Mouse (Mus musculus) brain, embryonic 18.5 days (tissue): ENCODE measurements around the gene Pctp.
A peak's percentile ranks its signal among the peaks of the same experiment; 100 is the strongest.

Experiments
- DNase-seq: peaks from one replicate; pipeline ENCODE4 v3.0.0-alpha.2; 2012; ENCODE audit warnings: low read depth, low spot score

Gene Pctp

DNA sequence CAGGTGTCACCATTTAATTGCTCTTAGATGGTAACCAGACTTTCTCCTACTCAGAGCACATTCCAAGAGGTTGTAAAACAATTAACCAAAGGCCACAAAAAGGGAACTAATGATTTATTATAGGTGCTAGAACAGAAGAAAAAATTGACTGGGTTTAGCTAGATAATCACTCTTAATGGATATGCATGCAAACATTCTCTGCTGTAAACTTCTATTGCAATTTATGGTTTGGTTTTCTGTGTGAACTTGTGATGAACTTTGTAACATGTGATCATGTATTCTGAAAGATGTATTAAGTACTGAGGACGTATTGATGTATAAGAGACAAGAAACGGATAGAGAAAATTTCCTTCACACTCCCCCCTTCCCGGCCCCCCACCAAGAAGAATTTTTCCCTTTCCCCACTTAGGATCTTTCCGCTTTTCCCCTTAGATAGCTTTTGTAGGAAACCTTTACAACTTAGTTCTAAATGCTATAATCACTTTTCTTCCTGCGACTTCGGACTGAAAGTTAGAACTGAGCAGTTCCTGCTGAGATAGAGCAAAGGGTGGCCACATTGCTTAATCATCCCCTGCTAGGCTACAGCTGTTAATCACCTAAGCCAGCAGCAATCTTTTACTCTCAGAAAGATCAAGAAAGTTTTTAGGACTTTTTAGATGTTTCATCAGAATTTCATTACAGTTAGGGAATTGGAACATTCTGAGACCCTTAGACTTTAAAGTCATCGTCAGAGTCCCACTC lies 5.3 kb upstream of the Pctp start:
- DNase-seq = no peak

DNA sequence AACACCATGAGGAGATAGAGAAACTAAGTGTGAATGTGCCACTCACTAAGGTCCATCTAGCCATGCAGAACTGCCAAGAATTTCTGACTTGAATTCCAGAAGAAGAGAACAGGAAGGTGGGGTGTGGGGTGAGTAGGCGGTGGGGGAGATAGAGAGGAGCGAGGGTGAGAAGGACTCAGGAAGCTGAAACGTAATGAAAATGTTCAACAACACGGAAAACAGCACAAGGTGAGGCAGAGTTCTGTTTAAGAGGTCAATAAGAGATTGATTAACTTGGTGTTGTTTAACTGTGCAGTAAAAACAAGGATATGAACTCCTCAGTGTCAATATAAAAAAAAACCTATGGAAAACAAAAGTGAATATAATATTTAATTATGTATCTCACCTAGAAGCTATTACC lies 3.4 kb upstream of the Pctp start:
- no peak for DNase-seq

DNA sequence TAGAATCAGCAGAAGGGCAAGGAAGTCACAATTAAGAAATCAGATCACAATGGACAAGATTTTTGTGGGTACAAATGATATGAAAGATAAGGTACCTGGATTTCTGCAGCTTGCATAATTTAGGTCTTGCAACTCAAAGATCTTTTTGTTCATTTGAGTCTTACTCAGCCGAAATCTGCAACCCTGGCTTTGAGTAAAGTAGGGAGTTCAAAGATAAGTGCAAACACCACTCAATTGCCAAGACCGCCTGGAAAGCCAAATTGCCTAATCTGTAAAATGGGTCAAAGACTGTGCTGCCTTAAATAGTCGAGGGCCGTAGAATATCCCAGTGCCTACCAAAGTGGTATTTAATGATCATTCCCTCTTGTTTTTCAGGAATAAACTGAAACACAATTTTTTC lies 692 bp upstream of the Pctp start:
- DNase-seq = no peak

DNA sequence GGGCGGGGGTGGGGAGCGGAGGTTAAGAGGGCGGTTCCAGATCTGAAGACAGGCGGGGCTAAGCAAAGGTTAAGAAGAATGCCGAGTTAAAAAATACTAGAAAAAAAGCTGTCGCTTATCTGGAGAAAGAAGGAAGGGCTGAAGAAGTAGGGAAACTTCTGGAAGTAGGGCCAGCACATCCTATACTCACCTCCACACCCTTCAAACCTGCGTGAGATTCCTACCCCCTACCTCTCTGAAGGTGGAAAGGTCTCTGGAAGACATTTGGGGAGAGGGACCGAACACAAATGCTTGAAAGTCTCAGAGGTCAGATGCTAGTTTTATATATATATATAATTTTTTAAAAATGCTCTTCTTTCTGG lies 274 bp upstream of the Pctp start:
- no peak for DNase-seq

DNA sequence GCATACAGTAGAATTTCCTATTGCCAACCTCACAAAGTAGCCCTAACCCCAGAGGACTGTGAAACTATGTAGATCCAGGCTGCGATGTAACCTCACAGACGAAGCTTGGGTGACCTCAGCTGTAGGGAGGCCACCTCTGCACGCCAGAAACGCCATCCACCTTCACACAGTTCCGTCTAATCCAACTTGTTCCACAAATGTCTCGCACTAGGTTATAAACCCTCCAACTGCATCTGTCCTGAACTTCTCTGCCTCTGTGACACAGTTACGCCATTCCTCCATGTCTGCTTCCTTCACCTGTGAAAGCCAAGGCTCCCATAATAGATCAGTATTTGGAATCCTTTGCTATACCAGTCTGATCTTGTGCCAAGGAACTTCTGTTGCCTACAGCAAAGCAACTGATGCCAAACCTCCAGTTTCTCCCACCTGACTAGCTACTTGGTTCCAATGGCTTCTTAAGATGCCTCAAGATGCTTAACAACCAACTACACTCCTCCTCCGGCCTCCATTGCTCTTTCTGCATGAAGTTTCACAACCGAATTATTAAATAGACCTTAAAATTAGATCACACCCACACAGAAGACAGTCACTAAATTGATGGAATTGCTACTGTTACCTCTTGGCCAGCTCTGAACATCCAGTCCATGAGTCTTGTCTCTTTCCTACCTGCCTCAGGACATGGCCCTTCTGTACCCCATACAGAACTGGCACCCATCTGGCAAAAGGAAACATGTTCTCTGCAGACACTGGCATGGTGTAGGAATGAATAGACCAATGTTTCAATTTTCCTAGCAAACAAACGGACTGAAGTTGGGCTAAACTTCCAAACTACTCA lies 1.1 kb downstream of the Pctp start:
- no peak for DNase-seq

DNA sequence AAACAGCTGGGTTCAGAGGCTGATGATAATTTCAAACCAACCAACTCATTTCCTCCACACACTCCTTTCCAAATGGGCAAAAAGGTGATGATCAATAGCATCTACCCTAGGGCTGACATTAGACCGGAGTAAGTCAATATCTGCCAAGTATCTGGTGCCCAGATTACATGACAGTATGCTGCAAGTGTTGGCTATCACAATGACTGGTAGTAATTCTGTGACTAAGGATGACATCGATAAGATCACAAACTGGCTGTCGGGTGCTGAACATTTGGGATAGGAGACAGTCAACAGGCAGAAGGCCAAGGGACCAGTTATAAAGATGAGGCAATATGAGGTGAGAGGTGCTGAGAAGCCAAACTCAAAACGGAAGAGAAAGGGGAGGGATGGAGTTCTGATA lies 2.0 kb downstream of the Pctp start:
- DNase-seq = no peak

DNA sequence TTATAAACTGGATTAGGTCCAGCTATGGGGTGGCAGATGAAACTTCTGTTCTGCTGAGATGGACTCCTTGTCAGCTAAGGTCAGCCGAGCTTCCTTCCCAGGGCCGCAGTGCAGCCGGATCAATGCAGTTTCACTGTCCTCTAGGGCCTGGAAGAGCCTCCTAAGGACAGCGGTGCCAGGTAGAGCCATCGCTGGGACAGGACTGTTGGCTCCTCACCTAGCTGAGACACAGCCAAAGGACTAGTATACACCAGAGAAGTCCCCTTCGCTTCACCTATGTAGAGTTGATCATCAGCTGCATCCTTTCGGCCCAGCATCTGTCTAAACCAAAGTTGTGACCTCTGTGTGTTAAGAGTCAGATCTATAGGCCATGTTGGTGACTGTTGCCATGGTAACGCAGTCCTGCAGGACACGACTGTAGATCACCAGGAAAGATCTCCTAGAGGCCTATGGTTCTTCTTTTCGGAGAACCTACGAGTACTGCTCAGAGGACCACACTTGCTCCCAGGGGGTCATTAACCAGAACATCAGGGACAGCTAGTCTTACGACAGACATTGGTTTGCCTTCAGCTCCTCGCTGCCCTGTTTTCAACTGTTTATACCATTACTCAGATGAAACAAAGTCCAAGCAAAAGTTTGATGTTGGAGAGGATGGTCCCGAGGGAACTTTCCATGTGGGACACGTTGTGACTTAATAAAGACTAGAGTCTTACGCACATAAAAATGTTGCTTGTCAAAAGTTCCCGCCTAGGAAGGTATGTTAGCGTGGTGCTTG lies 3.5 kb downstream of the Pctp start:
- no peak for DNase-seq

DNA sequence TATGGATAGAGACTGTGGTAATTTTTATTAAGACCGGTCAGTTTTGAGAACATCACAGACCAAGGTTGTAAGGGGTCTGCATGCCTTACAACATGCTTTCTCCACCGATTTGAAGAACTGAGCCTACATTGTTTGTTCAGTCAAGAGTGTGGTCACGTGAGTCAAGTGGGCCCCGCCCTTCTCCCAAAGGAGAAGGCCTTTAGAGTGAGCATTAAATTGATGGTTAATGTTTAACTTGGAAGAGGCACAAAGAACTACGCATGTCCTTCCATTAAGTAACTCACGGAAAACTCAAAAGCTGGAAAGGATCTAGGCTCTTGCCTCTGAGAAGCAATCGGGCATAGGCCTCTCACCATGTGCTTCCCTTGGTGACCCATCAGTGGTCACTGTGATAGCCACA lies 5.8 kb downstream of the Pctp start:
- no peak for DNase-seq

DNA sequence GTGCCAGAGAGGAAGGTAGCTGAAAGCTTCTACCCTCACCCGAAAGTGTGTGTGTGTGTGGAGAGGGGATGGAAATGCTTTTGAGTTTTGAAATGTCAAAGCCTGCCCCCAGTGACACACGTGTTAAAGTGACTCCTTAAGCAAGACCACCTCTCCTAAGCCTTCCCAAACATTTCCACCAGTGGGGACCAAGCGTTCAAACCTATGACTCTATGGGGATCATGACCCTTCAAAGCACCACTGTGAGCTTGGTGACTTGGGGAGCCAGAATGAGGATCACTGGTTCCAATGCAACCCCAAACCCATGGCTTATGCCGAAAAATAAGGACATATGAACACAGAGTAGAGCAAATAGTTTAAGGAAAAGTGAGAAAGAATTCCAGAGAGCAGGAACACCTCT lies 6.3 kb downstream of the Pctp start:
- no peak for DNase-seq

DNA sequence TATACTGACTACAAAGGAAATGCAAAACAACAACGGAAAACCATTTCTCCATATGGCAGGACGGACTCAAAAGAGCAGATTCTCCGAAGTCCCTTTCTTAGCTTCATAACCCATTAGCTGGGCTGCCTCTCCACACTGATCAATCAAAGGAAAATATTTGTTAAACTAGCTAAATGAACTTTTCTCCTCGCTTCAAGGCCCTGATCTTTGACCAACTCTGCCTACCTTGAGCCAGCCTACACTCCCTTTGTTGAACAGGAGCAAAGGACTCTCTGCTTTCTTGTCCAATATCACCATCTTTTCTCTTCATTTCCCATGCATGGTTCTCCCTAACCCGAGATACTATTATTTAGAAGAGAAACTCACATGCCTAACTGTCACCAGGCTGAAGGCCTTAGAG lies 7.1 kb downstream of the Pctp start:
- DNase-seq = no peak

DNA sequence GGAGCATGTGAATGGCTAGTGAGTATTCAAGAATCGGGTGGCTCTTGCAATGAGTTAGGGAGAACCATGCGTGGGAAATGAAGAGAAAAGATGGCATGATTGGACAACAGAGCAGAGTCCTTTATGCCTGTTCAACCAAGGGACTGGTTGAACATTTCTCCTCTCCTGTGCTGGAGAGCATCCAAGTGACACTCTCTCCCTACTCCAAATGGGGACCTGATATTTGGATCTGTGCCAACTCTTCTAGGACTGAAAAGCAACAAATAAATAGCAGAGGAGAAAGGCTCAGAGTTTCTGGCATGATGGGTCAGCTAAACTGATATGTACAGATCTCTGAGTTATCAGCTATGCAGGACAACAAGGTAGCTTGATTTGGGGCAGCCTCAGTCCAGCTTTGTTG lies 8.0 kb downstream of the Pctp start:
- DNase-seq = no peak

DNA sequence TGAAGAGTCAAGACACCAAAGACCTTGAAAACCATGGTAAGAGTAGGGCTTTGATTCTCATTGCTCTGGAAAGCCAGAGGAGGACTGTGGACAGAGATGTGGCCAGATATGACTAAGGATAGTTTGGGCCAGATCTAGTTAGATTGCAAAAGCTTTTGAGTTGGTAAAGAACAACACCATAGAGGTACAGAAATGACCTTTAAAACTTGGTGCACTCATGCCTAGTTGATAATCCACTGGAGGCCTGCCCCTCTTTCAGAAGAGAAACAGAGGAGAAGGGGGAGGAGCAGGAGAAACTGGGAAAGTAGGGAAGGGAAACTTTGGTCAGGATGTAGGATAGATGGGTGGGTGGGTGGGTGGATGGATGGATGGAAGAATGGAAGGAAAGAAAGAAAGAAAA lies 11.0 kb downstream of the Pctp start:
- no peak for DNase-seq

DNA sequence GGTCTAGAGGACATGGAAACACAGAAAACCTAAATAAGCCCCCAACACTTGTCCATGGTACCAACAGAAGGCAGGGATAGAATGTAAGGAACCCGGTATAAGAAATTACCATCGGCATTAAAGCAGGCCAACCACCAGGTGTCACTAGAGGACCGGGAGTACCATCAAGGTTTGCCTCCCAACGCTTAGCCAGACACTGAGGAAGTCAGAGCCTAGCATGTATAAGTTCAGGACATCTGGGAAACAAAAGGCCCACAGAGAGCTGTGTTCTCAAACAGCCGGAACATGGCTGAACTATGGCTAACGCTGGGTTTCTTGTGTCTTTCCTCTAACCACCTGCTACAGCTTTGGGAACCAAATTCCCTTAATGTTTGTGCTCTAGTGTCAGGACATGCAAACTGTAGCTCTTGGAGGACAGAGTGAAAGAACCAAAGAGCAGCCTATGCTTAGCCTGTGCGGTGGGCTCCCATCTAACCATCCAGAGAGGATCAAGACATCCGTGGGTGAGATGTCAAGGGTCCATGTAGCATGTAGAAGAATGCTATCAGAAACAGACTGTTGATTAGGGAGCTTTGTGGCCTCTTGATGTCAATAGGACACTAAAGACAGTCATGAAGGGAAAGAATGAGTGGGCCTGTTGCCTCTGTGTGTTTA lies 13.6 kb downstream of the Pctp start:
- DNase-seq = peak; percentile 40

DNA sequence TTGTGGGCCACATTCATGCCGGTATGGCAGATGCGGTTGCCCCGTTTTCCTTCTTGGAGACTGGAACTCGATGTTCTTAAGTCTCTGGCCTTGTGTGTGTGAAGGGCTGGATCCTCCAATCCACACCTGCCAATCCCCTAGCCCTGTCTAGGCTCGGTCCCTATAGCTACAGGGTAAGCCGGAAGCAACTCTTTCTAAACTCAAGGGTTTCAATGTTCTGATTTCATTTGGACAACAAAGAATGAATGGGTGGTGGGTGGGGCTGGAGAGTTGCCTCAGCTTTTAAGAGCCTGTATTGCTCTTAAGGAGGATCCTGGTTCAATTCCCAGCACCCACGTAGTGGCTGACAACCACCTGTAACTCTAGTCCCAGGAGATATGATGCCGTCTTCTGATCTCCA lies 16.2 kb downstream of the Pctp start:
- DNase-seq = no peak

DNA sequence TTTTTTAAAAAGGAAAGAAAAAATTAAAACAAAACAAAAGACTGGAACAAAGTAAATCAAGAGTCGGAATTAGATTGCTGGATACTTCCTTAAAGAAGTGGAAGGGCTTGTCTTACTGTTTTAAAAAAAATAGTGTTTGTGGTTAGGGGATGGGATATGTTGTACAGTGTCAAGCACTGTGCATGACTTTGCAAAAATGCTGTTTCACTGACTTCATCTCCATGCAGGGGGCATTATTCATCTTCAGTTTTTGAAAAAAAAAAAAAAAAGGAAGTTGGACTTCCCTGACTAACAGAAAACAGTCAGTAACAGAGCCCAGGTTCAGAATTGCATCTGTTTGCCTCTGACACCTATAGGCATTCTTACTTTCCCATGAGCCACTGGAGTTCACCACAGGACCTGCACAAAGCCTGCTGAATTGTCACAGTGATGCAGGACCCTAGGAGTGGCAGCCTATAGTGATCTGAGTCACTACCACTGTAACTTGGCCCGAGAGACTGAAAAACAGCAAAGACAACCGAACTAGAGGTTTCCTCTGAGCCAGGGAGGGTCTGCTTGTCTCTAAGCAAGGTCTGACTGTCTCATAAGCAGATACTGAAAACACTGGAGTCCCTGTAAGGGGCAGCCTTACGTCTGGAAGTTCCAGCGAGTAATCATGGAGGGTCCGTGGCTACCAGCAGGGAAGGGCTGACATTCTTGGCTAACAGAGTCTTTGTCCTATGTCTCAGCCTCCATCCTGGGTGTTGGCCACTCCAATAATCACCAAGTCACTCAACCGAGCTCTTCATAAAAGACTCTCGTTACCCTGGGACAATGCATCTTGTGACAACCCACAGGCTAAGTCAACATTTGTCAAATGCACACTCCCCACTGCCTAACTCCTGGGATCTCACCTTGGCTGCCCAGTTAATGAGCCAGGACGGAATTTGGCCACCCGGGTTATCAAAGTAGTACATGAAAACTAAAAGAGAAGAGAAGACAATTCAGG lies 17.2 kb downstream of the Pctp start:
- no peak for DNase-seq

DNA sequence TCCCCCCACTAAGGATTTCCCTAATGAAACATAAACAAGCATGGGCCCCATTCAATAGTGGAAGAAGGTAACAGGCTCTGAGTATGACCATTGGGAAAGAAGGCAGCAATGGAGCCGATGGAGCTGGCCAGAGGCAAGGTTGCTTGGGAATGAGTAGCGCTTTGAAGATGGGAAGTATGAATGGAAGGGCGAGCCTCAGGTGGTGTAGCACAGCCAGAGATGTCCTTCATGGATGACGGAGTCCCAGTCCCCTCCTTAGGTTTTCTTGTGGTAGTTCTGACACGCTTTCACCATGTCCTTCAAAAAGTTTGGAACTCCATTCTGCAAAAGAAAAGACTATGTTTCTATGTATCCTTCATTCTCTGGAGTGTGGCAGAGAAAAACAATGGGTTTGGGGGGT lies 18.3 kb downstream of the Pctp start:
- no peak for DNase-seq

DNA sequence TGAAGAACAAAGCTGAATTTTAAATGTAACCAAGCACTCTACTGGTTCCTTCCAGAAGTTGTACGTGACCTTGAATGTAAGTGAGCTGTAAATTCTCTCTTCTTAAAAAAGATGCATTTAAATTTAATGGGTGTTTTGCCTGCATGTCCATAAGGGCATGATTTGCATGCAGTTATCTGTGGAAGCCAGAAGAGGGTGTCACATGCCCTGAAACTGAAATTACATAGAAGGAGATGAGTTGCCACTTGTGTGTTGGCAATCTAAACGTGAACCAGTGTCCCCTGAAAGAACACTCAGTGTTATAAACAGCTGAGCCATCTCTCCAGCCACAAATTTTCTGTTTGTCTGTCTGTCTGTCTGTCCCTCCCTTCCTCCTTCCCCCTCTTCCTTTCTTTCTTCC lies 19.8 kb downstream of the Pctp start:
- no peak for DNase-seq

DNA sequence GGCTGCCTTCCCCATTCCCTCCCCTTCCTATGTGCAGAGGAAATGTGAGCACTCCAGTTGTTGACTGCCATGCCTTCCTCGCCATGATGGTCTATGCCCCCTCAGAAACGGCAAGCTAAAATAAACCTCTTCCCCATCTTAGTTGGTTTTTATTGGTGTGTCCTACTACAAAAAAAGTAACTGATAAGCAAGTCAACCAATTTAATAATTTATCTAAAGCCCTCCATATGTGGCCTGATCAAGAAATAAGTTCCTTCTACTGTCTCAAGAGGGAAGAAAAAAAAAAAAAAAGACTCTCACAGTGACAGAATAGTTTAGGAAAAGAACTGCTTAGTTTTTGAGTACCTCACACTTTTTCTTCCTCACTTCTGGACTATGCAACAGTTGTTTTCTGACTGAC lies 22.6 kb downstream of the Pctp start:
- no peak for DNase-seq

DNA sequence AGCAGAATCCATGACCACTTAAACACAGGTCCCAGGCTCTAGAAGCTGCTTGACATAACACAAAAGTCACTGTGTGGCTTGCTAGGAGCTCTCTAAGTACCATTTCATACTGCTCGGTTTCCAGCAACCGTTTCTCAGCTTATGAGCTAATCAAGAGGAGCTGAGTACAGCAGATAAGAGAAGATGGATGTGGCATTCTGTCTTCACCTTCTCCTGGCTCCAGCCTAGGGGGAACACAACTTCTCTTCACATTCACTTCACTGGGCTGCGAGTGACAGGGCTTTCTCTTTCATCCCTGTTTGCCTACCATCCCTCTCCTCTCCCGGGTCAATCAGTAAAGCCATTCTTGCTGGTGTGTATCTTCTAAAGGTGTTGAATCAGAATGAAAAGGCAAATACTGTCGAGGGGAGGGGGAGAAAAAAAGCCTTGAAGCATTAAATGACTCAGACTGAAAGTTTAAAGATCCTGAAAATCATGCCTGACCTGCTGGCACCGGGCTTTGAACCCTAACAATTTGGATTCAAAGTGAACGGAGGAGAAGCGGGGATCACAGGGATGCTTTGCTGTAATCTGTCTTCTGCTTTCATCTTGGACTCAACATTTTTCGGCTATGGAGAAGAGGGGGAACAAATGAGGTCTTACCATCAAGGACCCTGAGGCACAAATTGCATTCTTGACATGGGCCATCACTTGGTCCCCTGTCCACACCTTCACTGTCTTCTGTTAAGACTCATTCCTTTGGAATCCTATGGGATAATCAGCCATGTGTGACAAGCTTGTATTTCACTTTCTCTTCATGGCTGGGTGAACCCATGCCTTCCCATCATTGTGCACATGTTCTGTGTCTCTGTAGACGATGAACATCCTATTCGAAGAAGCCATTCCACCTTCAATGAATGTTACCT lies 23.5 kb downstream of the Pctp start:
- no peak for DNase-seq

DNA sequence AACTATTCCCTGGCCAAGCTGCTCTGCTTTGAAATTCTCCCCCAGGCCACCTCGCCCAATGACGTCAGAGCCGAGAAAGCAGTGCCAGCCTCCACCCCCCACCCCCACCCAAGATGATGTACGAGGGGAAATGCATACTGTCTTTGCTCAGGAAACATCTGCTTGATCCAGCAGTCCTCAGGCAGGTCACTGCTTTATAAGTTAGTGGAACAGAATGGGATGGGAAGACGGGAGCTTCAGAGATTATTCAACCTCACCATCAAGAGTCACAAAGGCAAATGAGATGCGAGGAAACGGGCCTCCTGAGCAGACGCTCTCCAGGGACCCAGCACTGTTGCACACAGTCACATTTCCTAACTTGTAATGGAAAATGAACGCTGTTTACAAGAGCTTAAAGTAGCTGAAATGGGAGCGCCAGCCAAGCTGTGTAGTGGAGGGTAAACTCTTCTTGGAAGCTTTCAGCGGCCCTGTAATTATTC lies 24.3 kb downstream of the Pctp start:
- no peak for DNase-seq
